Mouse (Mus musculus) lung, postnatal 0 days (tissue): ENCODE data around the gene Csdc2. TPM values are rescaled to one million over a fixed set of nuclear protein-coding genes. Genes with fewer than 3 reads are reported as not detected.
"Not testable (repeated sequence)": the region's sequence is repeated elsewhere in the genome, so short reads cannot be mapped to it uniquely, and the experiment has no call there.

Source experiments
- ATAC-seq: fragments of 200-750 bp; cut with Nextera tagmentation; 2 replicates; pipeline ENCODE4 v1.8.0; 2017; ENCODE audit warnings: moderate library complexity
- DNase-seq: peaks from one replicate; pipeline ENCODE4 v3.0.0-alpha.2; 2016; ENCODE audit warnings: low spot score
- H3K27ac ChIP-seq: fragments of 300-500 bp; sonication (generic); 2 replicates; pipeline ENCODE4 v1.5.1; 2014; ENCODE audit warnings: antibody characterized with exemption, mild to moderate bottlenecking, low read length, mixed read lengths
- H3K27me3 ChIP-seq: fragments of 300-500 bp; sonication (generic); replicated peaks from 2 replicates; pipeline ENCODE4 v1.6.1; 2014; ENCODE audit warnings: low read length, mixed read lengths; ENCODE audit not compliant: insufficient read depth
- H3K36me3 ChIP-seq: fragments of 300-500 bp; sonication (generic); 2 replicates; pipeline ENCODE4 v1.6.1; 2014; ENCODE audit warnings: low read length, mixed read lengths; ENCODE audit not compliant: insufficient read depth
- H3K4me1 ChIP-seq: fragments of 300-500 bp; sonication (generic); 2 replicates; pipeline ENCODE4 v1.6.1; 2014; ENCODE audit warnings: antibody characterized with exemption, low read depth, low read length, mixed read lengths; ENCODE audit not compliant: insufficient read depth
- H3K4me2 ChIP-seq: fragments of 300-500 bp; sonication (generic); replicated peaks from 2 replicates; pipeline ENCODE4 v1.6.1; 2014; ENCODE audit warnings: low read depth, mild to moderate bottlenecking, low read length, moderate library complexity, mixed read lengths
- H3K4me3 ChIP-seq: fragments of 300-500 bp; sonication (generic); 2 replicates; pipeline ENCODE4 v1.5.1; 2014; ENCODE audit warnings: low read depth, low read length
- H3K9ac ChIP-seq: fragments of 300-500 bp; sonication (generic); replicated peaks from 2 replicates; pipeline ENCODE4 v1.6.1; 2014; ENCODE audit warnings: low read depth, mild to moderate bottlenecking
- H3K9me3 ChIP-seq: fragments of 300-500 bp; sonication (generic); 2 replicates; pipeline ENCODE4 v1.6.1; 2016; ENCODE audit warnings: low read length, mixed read lengths
- CTCF ChIP-seq: IDR thresholded peaks from 2 replicates; pipeline ENCODE4 v1.5.1; 2016; ENCODE audit warnings: antibody characterized with exemption, mild to moderate bottlenecking
- EP300 ChIP-seq: IDR thresholded peaks from 2 replicates; pipeline ENCODE4 v1.6.1; 2016; ENCODE audit warnings: antibody characterized with exemption, mild to moderate bottlenecking, control low read depth
- WGBS: fragments of 180-500 bp; shearing (Covaris S2); extraction: QIAGEN DNeasy Blood & Tissue Kit; methylation state at CpG from one replicate; pipeline ENCODE4 v1.1.7; 2014; 5-methylcytosine and 5-hydroxymethylcytosine counted together
- polyA plus RNA-seq: library from polyadenylated mRNA; unstranded; fragments of >200 nt; fragmentation: Nextera tagmentation; extraction: Ambion mirVana; gene quantifications from 2 replicates; pipeline ENCODE4 v1.2.1, GENCODE M21; 2015

Gene Csdc2
- polyA plus RNA-seq, 1 experiment from 2014 or later: 3.8 TPM

DNA sequence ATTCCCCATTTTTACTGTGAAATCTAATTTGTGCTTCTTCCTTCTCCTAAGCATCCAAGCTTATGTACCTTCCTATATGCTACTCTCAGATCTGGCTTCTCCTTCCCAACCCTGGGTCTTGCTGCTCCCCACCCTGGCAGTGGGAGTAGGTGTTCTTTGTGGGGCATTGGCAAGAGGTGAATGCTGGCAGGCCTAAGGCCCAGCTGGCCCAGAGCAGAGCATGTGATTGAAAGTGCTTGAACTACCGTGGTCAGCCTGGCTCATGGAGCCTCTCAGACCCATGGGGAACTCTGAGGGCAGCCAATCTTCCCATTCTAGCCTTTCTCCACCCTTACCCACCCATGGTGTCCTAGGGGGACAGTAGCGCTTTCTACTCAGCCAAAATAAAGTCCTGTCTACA is 40.2 kb upstream of the Csdc2 start:
- DNase-seq: no peak
- Histone ChIP-seq H3K4me3 (no peak overlapping the region), H3K4me1 (no peaks in the 10 kb centered on the region), H3K9me3 (no peaks in the 10 kb centered on the region), H3K4me2 (no peak overlapping the region), H3K27me3 (no peaks in the 10 kb centered on the region), H3K27ac (no peak overlapping the region), H3K36me3 (peaks cover 8% of the 10 kb centered on the region; the same call in 1 of the 2 replicates), H3K9ac (no peak overlapping the region)
- TF ChIP-seq CTCF (no peak), EP300 (no peak)
- ATAC-seq: no peak
- WGBS: 75% methylated on average over 2 of the region's 2 CpGs

DNA sequence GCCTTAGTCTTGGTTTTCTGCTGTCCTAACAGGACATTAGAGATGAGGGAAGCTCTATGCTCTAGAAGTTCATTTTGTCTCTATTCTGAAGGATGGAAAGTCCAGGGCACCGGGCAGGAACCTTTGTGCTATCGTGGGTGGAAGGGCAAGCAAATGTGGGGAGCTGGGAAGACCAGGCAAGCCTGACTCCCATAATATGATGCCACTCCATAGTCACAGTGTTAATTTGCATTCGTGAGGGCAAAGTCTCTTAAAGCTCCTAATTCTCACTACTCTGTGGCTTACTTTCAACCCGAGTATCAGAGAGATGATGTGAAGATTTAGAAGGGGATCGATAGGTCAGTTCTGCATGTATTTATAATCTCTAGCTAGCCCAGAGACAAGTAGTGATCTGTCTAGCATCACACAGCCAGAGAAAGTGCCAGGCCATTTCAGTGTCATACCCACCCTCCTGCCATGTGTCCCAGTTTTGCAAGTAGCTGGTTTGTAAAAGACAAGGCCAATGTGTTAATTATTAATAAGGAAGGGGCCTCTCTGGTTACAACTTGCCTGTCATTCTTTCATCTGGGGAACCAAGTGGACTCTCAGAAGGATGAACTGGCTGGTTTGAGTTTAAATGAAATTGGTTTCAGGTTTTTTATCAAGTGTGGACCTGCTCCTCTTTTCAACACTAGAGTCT is 38.8 kb upstream of the Csdc2 start:
- no peak overlapping the region for H3K4me2 ChIP-seq
- H3K9me3 ChIP-seq: no peaks in the 10 kb centered on the region
- no peaks in the 10 kb centered on the region for H3K4me1 ChIP-seq
- WGBS: 92% methylated on average over 5 of the region's 5 CpGs
- no peaks in the 10 kb centered on the region for H3K27me3 ChIP-seq
- no peak overlapping the region for H3K9ac ChIP-seq
- H3K36me3 ChIP-seq: peaks cover 9% of the 10 kb centered on the region; the same call in 1 of the 2 replicates
- H3K4me3 ChIP-seq: no peak overlapping the region
- H3K27ac ChIP-seq: no peak overlapping the region
- DNase-seq: no peak
- no peak for TF ChIP-seq CTCF
- no peak for TF ChIP-seq EP300
- no peak for ATAC-seq

DNA sequence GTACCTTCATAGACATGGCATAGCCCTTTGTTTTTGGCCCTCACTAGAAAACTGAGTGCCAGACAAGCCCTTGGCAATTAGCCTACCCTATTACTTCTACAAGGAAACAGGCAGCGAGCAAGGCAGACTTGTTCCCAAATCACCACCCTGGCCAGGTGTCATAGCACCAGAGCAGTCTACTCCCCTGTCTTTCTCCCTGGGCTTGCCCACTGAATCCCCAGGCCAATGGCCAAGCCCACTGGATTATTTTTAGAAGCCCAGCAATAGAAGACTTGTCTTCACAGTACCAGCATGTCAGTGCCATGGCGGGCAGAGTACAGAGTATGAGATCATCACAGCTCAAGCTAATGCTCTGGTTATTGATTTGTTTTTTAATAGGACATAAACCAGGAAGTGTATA is 37.8 kb upstream of the Csdc2 start:
- Histone ChIP-seq H3K9ac (no peak overlapping the region), H3K4me2 (no peak overlapping the region), H3K36me3 (peaks cover 9% of the 10 kb centered on the region; the same call in 1 of the 2 replicates), H3K27me3 (no peaks in the 10 kb centered on the region), H3K4me3 (no peak overlapping the region), H3K27ac (no peak overlapping the region), H3K9me3 (no peaks in the 10 kb centered on the region), H3K4me1 (no peaks in the 10 kb centered on the region)
- ATAC-seq (no peak), DNase-seq (no peak)
- WGBS: 88% methylated on average over 2 of the region's 2 CpGs
- TF ChIP-seq EP300 (no peak), CTCF (no peak)

DNA sequence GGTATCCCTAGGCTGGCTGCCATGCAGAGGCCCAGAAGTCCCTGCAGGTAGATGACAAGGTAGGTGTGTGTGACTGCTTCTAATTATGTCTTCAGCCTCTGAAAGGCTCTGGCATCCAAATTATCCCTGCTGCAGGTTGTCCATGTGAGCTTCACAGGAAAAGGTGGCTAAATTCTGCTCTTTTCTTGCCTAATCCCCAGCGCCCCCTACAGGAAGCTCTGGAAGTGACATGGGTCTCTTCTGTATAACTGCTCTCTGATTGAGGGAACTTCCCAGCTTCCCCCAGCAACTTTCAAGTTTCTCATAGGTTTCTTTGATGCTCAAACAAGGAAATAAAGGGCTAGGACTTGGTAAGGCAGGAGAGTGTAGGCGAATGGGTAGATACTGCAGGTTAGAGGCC is 31.6 kb upstream of the Csdc2 start:
- ATAC-seq (peak; percentile 37; the same call in 1 of the 2 replicates), DNase-seq (peak; percentile 81)
- Histone ChIP-seq H3K36me3 (peaks cover 17% of the 10 kb centered on the region), H3K4me3 (no peak overlapping the region), H3K27me3 (no peaks in the 10 kb centered on the region), H3K27ac (no peak overlapping the region), H3K9me3 (no peaks in the 10 kb centered on the region), H3K9ac (no peak overlapping the region), H3K4me1 (no peaks in the 10 kb centered on the region), H3K4me2 (no peak overlapping the region)
- WGBS: 36% methylated on average over 2 of the region's 2 CpGs
- TF ChIP-seq CTCF: peak; percentile 85
- TF ChIP-seq EP300: no peak

DNA sequence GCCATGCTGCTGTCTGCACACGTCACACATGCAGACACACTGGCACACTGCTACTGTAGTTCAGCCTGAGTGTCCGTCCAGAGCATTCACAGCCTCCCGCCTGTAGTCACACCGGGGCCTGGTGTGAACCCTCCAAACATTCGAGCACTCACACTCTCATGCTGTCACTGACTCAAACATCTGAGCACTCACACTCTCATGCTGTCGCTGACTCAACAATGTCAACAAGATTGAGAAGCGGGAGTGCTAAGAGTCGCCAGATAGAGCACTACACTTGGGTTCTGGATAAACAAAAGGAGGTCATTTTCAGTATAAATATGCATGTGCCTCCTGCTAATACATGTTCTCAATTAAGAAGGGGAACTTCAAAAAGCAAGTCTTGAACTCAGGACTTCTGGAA is 28.6 kb upstream of the Csdc2 start:
- H3K27ac ChIP-seq: no peak overlapping the region
- no peaks in the 10 kb centered on the region for H3K4me1 ChIP-seq
- TF ChIP-seq CTCF (no peak), EP300 (peak; percentile 30; the same call in 1 of the 2 replicates)
- peak; percentile 62 for DNase-seq
- 63% methylated on average over 8 of the region's 8 CpGs for WGBS
- no peak overlapping the region for H3K4me3 ChIP-seq
- H3K4me2 ChIP-seq: no peak overlapping the region
- no peaks in the 10 kb centered on the region for H3K27me3 ChIP-seq
- peak; percentile 65 for ATAC-seq
- H3K36me3 ChIP-seq: peaks cover 27% of the 10 kb centered on the region; the same call in 1 of the 2 replicates
- H3K9ac ChIP-seq: no peak overlapping the region
- no peaks in the 10 kb centered on the region for H3K9me3 ChIP-seq

DNA sequence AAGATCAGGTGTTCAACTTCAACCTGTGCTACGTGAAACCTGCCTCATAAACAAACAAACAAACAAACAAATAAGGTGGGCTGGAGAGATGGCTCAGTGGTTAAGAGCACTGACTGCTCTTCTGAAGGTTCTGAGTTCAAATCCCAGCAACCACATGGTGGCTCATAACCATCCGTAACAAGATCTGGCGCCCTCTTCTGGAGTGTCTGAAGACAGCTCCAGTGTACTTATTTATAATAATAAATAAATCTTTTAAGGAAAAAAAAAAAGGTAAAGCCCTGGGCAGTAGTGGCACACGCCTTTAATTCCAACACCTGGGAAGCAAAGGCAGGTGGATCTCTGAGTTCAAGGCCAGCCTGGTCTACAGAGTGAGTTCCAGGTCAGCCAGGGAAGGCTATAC is 27.8 kb upstream of the Csdc2 start:
- not testable (repeated sequence) for H3K4me1 ChIP-seq
- H3K36me3 ChIP-seq: peaks cover 33% of the 10 kb centered on the region; the same call in 1 of the 2 replicates

DNA sequence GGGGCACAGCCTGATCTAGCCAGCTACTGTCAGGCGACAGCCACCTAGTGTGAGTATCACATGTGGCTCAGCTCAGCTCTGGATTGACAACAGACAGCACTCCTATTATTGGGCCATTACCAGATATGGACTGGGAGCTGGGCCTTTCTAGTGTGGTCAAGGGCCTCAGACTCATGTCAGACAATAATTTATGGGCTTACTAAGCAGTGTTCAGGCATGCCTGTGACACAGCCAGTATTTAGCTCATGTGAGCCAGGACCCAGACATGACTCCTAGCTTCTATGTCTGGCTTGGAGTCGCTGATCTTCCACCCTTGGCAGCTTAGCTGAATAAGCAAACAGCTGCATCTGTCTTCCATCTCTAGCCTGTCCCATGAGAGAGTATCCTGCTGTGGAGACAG is 24.1 kb upstream of the Csdc2 start:
- Histone ChIP-seq H3K4me1 (no peaks in the 10 kb centered on the region), H3K9me3 (no peaks in the 10 kb centered on the region), H3K27ac (no peak overlapping the region), H3K4me3 (no peak overlapping the region), H3K4me2 (no peak overlapping the region), H3K36me3 (peaks cover 43% of the 10 kb centered on the region; the same call in 1 of the 2 replicates), H3K9ac (no peak overlapping the region), H3K27me3 (no peaks in the 10 kb centered on the region)
- ATAC-seq: no peak
- 73% methylated on average over 2 of the region's 2 CpGs for WGBS
- no peak for TF ChIP-seq CTCF
- TF ChIP-seq EP300: no peak
- no peak for DNase-seq

More for the DNA sequence above, 27.8 kb upstream of the Csdc2 start:
- H3K9me3 ChIP-seq, H3K27ac ChIP-seq, DNase-seq, H3K27me3 ChIP-seq, H3K9ac ChIP-seq, H3K4me2 ChIP-seq, H3K4me3 ChIP-seq, ATAC-seq: not testable (repeated sequence)
- WGBS: 86% methylated on average over 4 of the region's 4 CpGs
- TF ChIP-seq CTCF: peak; percentile 28
